Mouse (Mus musculus): ENCODE measurements around the gene Arvcf. TPM values are rescaled to one million over a fixed set of nuclear protein-coding genes. Genes with fewer than 3 reads are reported as not detected.

Gene Arvcf
- polyA plus RNA-seq, 1 experiment from 2014 or later: 81.3 TPM

- WGBS: 69% methylated on average over 9 of the region's 9 CpGs
- 0 out of 2 replicates have a peak overlapping the region, but pooled peaks have one; percentile 5 for H3K27ac ChIP-seq (replicated peaks)
- no peak for ATAC-seq (ENCODE audit: low FRiP score, low read depth)
- H3K4me2 ChIP-seq: no peak overlapping the region
- H3K27me3 ChIP-seq: no peaks in the 10 kb centered on the region
- H3K4me1 ChIP-seq (replicated peaks): peaks cover 68% of the 10 kb centered on the region
- no peaks in the 10 kb centered on the region for H3K9me3 ChIP-seq
- no peak overlapping the region for H3K4me3 ChIP-seq
- no peak overlapping the region for H3K9ac ChIP-seq
- H3K36me3 ChIP-seq: no peaks in the 10 kb centered on the region
Observed at GRCm38 (mm10) chr16:18383045-18383726, 35.2 kb downstream of the Arvcf start.

- Histone ChIP-seq H3K36me3 (no peaks in the 10 kb centered on the region), H3K4me3 (no peak overlapping the region), H3K9ac (no peak overlapping the region), H3K9me3 (no peaks in the 10 kb centered on the region), H3K27ac (replicated peaks) (0 out of 2 replicates have a peak overlapping the region, but pooled peaks have one; percentile 5), H3K4me2 (no peak overlapping the region), H3K4me1 (replicated peaks) (peaks cover 74% of the 10 kb centered on the region), H3K27me3 (no peaks in the 10 kb centered on the region)
- no peak for ATAC-seq (ENCODE audit: low FRiP score, low read depth)
- WGBS: 16% methylated on average over 3 of the region's 3 CpGs
Observed at GRCm38 (mm10) chr16:18383756-18384155, 35.8 kb downstream of the Arvcf start.

- 50% methylated on average over 7 of the region's 7 CpGs for WGBS
- H3K4me3 ChIP-seq: no peak overlapping the region
Observed at GRCm38 (mm10) chr16:18384211-18384610, 36.2 kb downstream of the Arvcf start.

GRCm38 (mm10) chr16:18384659-18385058 is 36.7 kb downstream of the Arvcf start:
- ATAC-seq (ENCODE audit: low FRiP score, low read depth): no peak
- Histone ChIP-seq H3K4me2 (no peak overlapping the region), H3K27me3 (no peaks in the 10 kb centered on the region), H3K36me3 (no peaks in the 10 kb centered on the region), H3K27ac (replicated peaks) (no peak overlapping the region; the same call in 1 of the 2 replicates), H3K9ac (no peak overlapping the region), H3K9me3 (no peaks in the 10 kb centered on the region), H3K4me1 (replicated peaks) (peaks cover 72% of the 10 kb centered on the region), H3K4me3 (no peak overlapping the region)
- 52% methylated on average over 8 of the region's 8 CpGs for WGBS

More at GRCm38 (mm10) chr16:18384211-18384610, 36.2 kb downstream of the Arvcf start:
- Histone ChIP-seq H3K9me3 (no peaks in the 10 kb centered on the region), H3K4me2 (no peak overlapping the region), H3K27me3 (no peaks in the 10 kb centered on the region), H3K9ac (no peak overlapping the region), H3K4me1 (replicated peaks) (peaks cover 74% of the 10 kb centered on the region), H3K27ac (replicated peaks) (no peak overlapping the region; the same call in 1 of the 2 replicates), H3K36me3 (no peaks in the 10 kb centered on the region)
- no peak for ATAC-seq (ENCODE audit: low FRiP score, low read depth)

GRCm38 (mm10) chr16:18385411-18385810 is 37.4 kb downstream of the Arvcf start:
- WGBS: 63% methylated on average over 5 of the region's 5 CpGs
- H3K4me1 ChIP-seq (replicated peaks): peaks cover 64% of the 10 kb centered on the region
- H3K27ac ChIP-seq (replicated peaks): no peak overlapping the region
- H3K9me3 ChIP-seq: no peaks in the 10 kb centered on the region
- no peak overlapping the region for H3K4me3 ChIP-seq
- no peak overlapping the region for H3K4me2 ChIP-seq
- no peak overlapping the region for H3K9ac ChIP-seq
- no peaks in the 10 kb centered on the region for H3K36me3 ChIP-seq
- no peaks in the 10 kb centered on the region for H3K27me3 ChIP-seq
- no peak for ATAC-seq (ENCODE audit: low FRiP score, low read depth)

GRCm38 (mm10) chr16:18386451-18386850 is 38.5 kb downstream of the Arvcf start:
- no peak overlapping the region for H3K4me2 ChIP-seq
- no peak overlapping the region for H3K4me3 ChIP-seq
- H3K9me3 ChIP-seq: no peaks in the 10 kb centered on the region
- peaks cover 54% of the 10 kb centered on the region for H3K4me1 ChIP-seq (replicated peaks)
- H3K9ac ChIP-seq: no peak overlapping the region
- 59% methylated on average over 7 of the region's 7 CpGs for WGBS
- no peak for ATAC-seq (ENCODE audit: low FRiP score, low read depth)
- no peaks in the 10 kb centered on the region for H3K27me3 ChIP-seq
- no peaks in the 10 kb centered on the region for H3K36me3 ChIP-seq
- peak overlapping the region; percentile 35 for H3K27ac ChIP-seq (replicated peaks)

- 54% methylated on average over 3 of the region's 3 CpGs for WGBS
- ATAC-seq (ENCODE audit: low FRiP score, low read depth): no peak
- Histone ChIP-seq H3K4me3 (no peak overlapping the region), H3K9me3 (no peaks in the 10 kb centered on the region), H3K4me2 (no peak overlapping the region), H3K27ac (replicated peaks) (peak overlapping the region; percentile 35), H3K4me1 (replicated peaks) (peaks cover 52% of the 10 kb centered on the region), H3K36me3 (no peaks in the 10 kb centered on the region), H3K9ac (no peak overlapping the region), H3K27me3 (no peaks in the 10 kb centered on the region)
Observed at GRCm38 (mm10) chr16:18386972-18387371, 39.0 kb downstream of the Arvcf start.

GRCm38 (mm10) chr16:18387704-18388582 is 40.0 kb downstream of the Arvcf start:
- peak overlapping the region; percentile 64 for H3K27ac ChIP-seq (replicated peaks)
- 21% methylated on average over 7 of the region's 7 CpGs for WGBS
- no peak overlapping the region for H3K4me3 ChIP-seq
- H3K9me3 ChIP-seq: no peaks in the 10 kb centered on the region
- H3K9ac ChIP-seq: no peak overlapping the region
- no peaks in the 10 kb centered on the region for H3K27me3 ChIP-seq
- no peak for ATAC-seq (ENCODE audit: low FRiP score, low read depth)
- peaks cover 54% of the 10 kb centered on the region for H3K4me1 ChIP-seq (replicated peaks)
- no peaks in the 10 kb centered on the region for H3K36me3 ChIP-seq
- H3K4me2 ChIP-seq: no peak overlapping the region

- H3K36me3 ChIP-seq: no peaks in the 10 kb centered on the region
- no peak overlapping the region for H3K9ac ChIP-seq
- peaks cover 54% of the 10 kb centered on the region for H3K4me1 ChIP-seq (replicated peaks)
- H3K27me3 ChIP-seq: no peaks in the 10 kb centered on the region
- no peak overlapping the region for H3K4me3 ChIP-seq
- 51% methylated on average over 14 of the region's 14 CpGs for WGBS
- no peaks in the 10 kb centered on the region for H3K9me3 ChIP-seq
- H3K27ac ChIP-seq (replicated peaks): peak overlapping the region; percentile 64
- H3K4me2 ChIP-seq: no peak overlapping the region
- no peak for ATAC-seq (ENCODE audit: low FRiP score, low read depth)
Observed at GRCm38 (mm10) chr16:18388583-18389435, 40.8 kb downstream of the Arvcf start.

- Histone ChIP-seq H3K36me3 (no peaks in the 10 kb centered on the region), H3K4me1 (replicated peaks) (peaks cover 64% of the 10 kb centered on the region), H3K9ac (no peak overlapping the region), H3K4me2 (no peak overlapping the region), H3K4me3 (no peak overlapping the region), H3K27ac (replicated peaks) (no peak overlapping the region), H3K27me3 (no peaks in the 10 kb centered on the region), H3K9me3 (no peaks in the 10 kb centered on the region)
- WGBS: 79% methylated on average over 6 of the region's 6 CpGs
- no peak for ATAC-seq (ENCODE audit: low FRiP score, low read depth)
Observed at GRCm38 (mm10) chr16:18390399-18390798, 42.4 kb downstream of the Arvcf start.

- Histone ChIP-seq H3K9ac (no peak overlapping the region), H3K36me3 (no peaks in the 10 kb centered on the region), H3K27me3 (no peaks in the 10 kb centered on the region), H3K27ac (replicated peaks) (no peak overlapping the region), H3K4me2 (no peak overlapping the region), H3K4me1 (replicated peaks) (peaks cover 71% of the 10 kb centered on the region), H3K4me3 (no peak overlapping the region), H3K9me3 (no peaks in the 10 kb centered on the region)
- WGBS: 98% methylated on average over 3 of the region's 3 CpGs
- ATAC-seq (ENCODE audit: low FRiP score, low read depth): no peak
Observed at GRCm38 (mm10) chr16:18391127-18391526, 43.1 kb downstream of the Arvcf start.
